Mouse (Mus musculus) heart, embryonic 10.5 days (tissue): Measurements from ENCODE around the gene Samd5. TPM values are rescaled to one million over a fixed set of nuclear protein-coding genes. Genes with fewer than 3 reads are reported as not detected.

Experiments
- DNase-seq: peaks from one replicate; pipeline ENCODE4 v3.0.0-alpha.2; 2017; ENCODE audit warnings: low spot score
- H3K27ac ChIP-seq: fragments of 300-500 bp; sonication (generic); 2 replicates; pipeline ENCODE4 v1.5.1; 2016; ENCODE audit warnings: mild to moderate bottlenecking
- H3K27me3 ChIP-seq: fragments of 300-500 bp; sonication (generic); 2 replicates; pipeline ENCODE4 v1.6.1; 2016; ENCODE audit warnings: mild to moderate bottlenecking; ENCODE audit not compliant: poor library complexity, insufficient read depth, severe bottlenecking
- H3K36me3 ChIP-seq: fragments of 300-500 bp; sonication (generic); 2 replicates; pipeline ENCODE4 v1.6.1; 2016; ENCODE audit warnings: mild to moderate bottlenecking, moderate library complexity
- H3K4me1 ChIP-seq: fragments of 300-500 bp; sonication (generic); 2 replicates; pipeline ENCODE4 v1.6.1; 2016; ENCODE audit warnings: mild to moderate bottlenecking
- H3K4me3 ChIP-seq: fragments of 300-500 bp; sonication (generic); 2 replicates; pipeline ENCODE4 v1.5.1; 2016; ENCODE audit warnings: mild to moderate bottlenecking, moderate library complexity
- H3K9me3 ChIP-seq: fragments of 300-500 bp; sonication (generic); 2 replicates; pipeline ENCODE4 v1.6.1; 2016; ENCODE audit warnings: mild to moderate bottlenecking, moderate library complexity
- WGBS: fragments of 180-500 bp; shearing (Covaris S2); methylation state at CpG from one replicate; pipeline ENCODE4 v1.1.7; 2016; 5-methylcytosine and 5-hydroxymethylcytosine counted together
- polyA plus RNA-seq: library from polyadenylated mRNA; unstranded; fragments of >200 nt; fragmentation: Nextera tagmentation; extraction: Ambion mirVana; gene quantifications from 2 replicates; pipeline ENCODE4 v1.2.1, GENCODE M21; 2016

Samd5 gene
- polyA plus RNA-seq, 1 experiment from 2014 or later: 3.7 TPM

- H3K9me3 ChIP-seq: no peaks in the 10 kb centered on the region
- H3K36me3 ChIP-seq: no peaks in the 10 kb centered on the region
- no peaks in the 10 kb centered on the region for H3K27me3 ChIP-seq
- H3K27ac ChIP-seq: no peak overlapping the region
- DNase-seq: no peak
- H3K4me3 ChIP-seq: no peak overlapping the region
- H3K4me1 ChIP-seq: 0 out of 2 replicates have a peak, but pooled peaks cover 4% of the 10 kb centered on the region
- 70% methylated on average over 4 of the region's 4 CpGs for WGBS
Measured at GRCm38 (mm10) chr10:9642077-9642476, 32.9 kb downstream of the Samd5 start.

GRCm38 (mm10) chr10:9640678-9641077 lies 34.3 kb downstream of the Samd5 start:
- H3K27ac ChIP-seq: no peak overlapping the region
- 0 out of 2 replicates have a peak, but pooled peaks cover 4% of the 10 kb centered on the region for H3K4me1 ChIP-seq
- 51% methylated on average over 2 of the region's 2 CpGs for WGBS

DNA sequence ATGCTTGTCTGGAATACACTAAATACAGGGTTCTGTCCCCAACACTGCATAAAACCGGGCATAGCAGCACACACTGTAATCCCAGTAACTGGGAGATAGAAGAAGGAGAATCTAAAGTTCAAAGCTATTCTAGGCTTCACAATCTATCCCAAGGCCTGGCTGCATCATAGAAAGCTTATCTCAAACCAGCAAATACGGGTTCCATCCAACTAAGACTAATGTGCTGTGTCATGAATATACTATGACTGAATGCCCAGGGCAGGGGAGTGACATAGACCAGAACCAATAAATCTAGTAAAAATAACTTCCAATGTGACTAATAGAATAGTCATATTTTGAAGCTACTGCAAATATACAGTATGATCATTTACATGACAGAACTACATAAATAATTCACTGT lies 35.0 kb downstream of the Samd5 start:
- H3K9me3 ChIP-seq: no peaks in the 10 kb centered on the region
- WGBS: 52% methylated on average over 2 of the region's 2 CpGs
- 0 out of 2 replicates have a peak, but pooled peaks cover 4% of the 10 kb centered on the region for H3K4me1 ChIP-seq
- no peaks in the 10 kb centered on the region for H3K27me3 ChIP-seq
- no peak overlapping the region for H3K4me3 ChIP-seq
- H3K27ac ChIP-seq: no peak overlapping the region
- DNase-seq: no peak
- no peaks in the 10 kb centered on the region for H3K36me3 ChIP-seq

More at GRCm38 (mm10) chr10:9640678-9641077, 34.3 kb downstream of the Samd5 start:
- DNase-seq: no peak
- Histone ChIP-seq H3K9me3 (no peaks in the 10 kb centered on the region), H3K27me3 (no peaks in the 10 kb centered on the region), H3K36me3 (no peaks in the 10 kb centered on the region), H3K4me3 (no peak overlapping the region)

DNA sequence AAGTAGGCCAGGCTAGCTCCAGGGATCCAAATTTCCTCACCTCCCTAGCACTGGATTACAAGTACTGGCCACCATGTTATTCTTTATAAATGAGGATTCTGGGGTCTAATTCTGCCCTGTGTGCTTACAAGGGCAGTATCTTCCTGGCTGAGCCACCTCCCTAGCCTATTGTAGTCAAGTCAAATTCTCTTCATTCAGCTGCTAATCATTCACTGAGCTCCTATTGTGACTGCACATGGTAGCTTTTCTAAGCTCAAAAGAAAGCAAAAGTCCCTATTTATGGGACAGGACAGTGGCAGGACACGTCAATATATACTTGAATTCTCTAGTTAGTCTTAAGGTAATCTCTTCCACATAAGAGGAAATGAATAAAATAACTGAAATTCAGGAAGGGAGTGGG lies 49.7 kb downstream of the Samd5 start:
- peaks cover 6% of the 10 kb centered on the region; the same call in 1 of the 2 replicates for H3K4me1 ChIP-seq
- no peak overlapping the region for H3K4me3 ChIP-seq
- DNase-seq: no peak
- H3K9me3 ChIP-seq: no peaks in the 10 kb centered on the region
- no peaks in the 10 kb centered on the region for H3K36me3 ChIP-seq
- no peak overlapping the region for H3K27ac ChIP-seq
- H3K27me3 ChIP-seq: no peaks in the 10 kb centered on the region
- 46% methylated on average over 1 of the region's 1 CpGs for WGBS

DNA sequence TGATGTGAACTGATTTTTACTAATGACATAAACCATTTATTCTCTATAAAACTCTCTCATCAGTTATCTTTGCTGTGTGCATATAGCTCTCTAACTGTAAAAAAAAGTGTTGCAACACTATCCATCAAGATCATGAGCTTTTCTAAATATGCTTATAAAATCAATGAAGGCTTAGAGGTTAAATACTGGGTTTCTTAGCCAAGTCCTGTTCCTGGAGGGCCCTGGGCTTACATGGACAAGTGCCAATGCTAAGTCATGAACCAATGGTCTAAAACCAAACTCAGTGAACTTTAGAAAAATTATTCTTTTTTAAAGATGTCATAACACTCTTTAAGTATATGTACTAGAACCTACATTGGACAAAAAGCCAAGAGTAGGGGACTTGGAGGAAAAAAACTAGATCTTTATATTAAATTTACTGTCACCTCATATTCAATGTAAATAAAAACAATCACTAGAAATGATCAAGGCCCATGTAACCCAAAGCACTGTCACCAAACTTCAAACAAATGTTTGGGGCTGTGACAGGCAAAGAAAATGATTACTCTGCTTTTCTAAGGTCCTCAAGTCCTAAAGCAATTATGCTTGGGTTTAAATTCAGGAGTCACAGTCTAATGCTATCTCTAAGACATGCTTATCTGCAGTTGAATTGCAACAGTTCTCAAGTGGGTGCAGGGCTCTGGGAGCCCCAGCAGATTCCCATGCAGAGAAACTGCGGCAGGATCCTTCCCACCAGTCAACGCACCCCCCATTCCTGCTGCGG lies 52.9 kb downstream of the Samd5 start:
- 53% methylated on average over 3 of the region's 3 CpGs for WGBS

DNA sequence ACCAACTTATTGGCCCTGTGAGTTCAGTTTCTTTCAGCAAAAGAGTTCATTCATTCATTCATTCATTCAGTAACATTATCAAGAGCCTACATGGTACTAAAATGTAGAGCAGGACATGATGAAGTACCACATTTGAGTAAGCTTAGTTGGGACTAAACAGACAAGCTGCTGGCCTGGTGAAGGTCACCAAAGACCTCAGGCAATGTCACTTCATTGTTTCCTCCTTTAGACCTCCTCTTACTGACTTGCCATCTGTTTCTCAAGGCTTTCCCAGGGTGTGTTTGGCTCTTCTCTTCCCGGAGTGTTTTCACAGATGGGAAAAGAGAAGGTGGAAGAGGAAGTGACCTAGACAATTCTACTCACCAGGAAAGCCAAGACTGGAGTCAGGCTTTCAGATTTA lies 54.0 kb downstream of the Samd5 start:
- 38% methylated on average over 1 of the region's 1 CpGs for WGBS
- Histone ChIP-seq H3K27ac (no peak overlapping the region), H3K4me1 (peaks cover 6% of the 10 kb centered on the region; the same call in 1 of the 2 replicates), H3K9me3 (no peaks in the 10 kb centered on the region), H3K4me3 (no peak overlapping the region), H3K36me3 (no peaks in the 10 kb centered on the region), H3K27me3 (no peaks in the 10 kb centered on the region)
- DNase-seq: no peak

More for the DNA sequence above, 52.9 kb downstream of the Samd5 start:
- Histone ChIP-seq H3K4me3 (no peak overlapping the region), H3K4me1 (peaks cover 6% of the 10 kb centered on the region; the same call in 1 of the 2 replicates), H3K27ac (no peak overlapping the region), H3K9me3 (no peaks in the 10 kb centered on the region), H3K27me3 (no peaks in the 10 kb centered on the region), H3K36me3 (no peaks in the 10 kb centered on the region)
- DNase-seq: no peak

DNA sequence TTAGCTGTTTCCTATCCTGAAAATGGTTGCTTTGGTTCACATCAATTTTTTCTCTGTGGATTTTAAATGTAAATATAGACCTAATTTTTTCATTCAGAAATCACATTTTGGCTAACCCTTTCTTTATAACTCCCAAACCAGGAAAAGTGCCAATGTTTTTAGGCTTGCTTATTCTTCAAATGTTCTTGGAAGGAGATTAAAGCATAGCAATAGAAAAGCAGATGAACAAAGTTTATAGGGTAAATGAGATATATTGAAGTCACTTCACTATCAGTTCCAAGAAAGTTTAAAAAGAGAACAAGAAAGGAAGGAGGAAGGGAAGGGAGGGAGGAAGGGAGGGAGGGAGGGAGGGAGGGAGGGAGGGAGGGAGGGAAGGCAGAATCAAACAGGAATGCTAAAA lies 60.0 kb downstream of the Samd5 start:
- DNase-seq: no peak

GRCm38 (mm10) chr10:9608854-9609253 lies 66.2 kb downstream of the Samd5 start:
- DNase-seq: no peak
- no peaks in the 10 kb centered on the region for H3K4me1 ChIP-seq
- H3K27ac ChIP-seq: no peak overlapping the region
- no peaks in the 10 kb centered on the region for H3K9me3 ChIP-seq
- H3K36me3 ChIP-seq: no peaks in the 10 kb centered on the region
- no peaks in the 10 kb centered on the region for H3K27me3 ChIP-seq
- H3K4me3 ChIP-seq: no peak overlapping the region
- 86% methylated on average over 4 of the region's 4 CpGs for WGBS

More for the DNA sequence above, 60.0 kb downstream of the Samd5 start:
- no peaks in the 10 kb centered on the region for H3K27me3 ChIP-seq
- no peaks in the 10 kb centered on the region for H3K36me3 ChIP-seq
- no peaks in the 10 kb centered on the region for H3K4me1 ChIP-seq
- no peak overlapping the region for H3K27ac ChIP-seq
- H3K9me3 ChIP-seq: no peaks in the 10 kb centered on the region
- no peak overlapping the region for H3K4me3 ChIP-seq

DNA sequence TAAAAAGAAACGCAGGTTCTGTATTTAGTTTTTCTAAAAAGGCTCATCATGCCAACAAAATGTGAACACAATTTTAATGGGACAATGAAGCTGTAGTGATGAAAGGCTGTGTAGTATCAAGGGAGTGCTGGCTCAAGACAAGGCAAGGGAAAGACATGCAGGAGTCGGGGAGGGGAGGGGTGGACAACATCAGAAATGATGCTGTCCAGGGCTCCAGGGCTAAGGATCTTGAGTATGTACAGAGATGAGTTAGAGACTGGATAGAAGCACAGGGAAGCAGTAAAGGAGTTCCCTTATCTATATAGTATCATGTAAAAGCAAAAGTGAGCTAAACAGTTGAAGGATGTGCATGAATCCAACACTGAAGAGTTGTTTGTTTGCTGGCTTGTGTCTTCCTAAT lies 67.9 kb downstream of the Samd5 start:
- DNase-seq: no peak
- H3K9me3 ChIP-seq: no peaks in the 10 kb centered on the region
- no peaks in the 10 kb centered on the region for H3K36me3 ChIP-seq
- 72% methylated on average over 2 of the region's 2 CpGs for WGBS
- H3K27me3 ChIP-seq: no peaks in the 10 kb centered on the region
- no peak overlapping the region for H3K4me3 ChIP-seq
- H3K4me1 ChIP-seq: no peaks in the 10 kb centered on the region
- no peak overlapping the region for H3K27ac ChIP-seq

DNA sequence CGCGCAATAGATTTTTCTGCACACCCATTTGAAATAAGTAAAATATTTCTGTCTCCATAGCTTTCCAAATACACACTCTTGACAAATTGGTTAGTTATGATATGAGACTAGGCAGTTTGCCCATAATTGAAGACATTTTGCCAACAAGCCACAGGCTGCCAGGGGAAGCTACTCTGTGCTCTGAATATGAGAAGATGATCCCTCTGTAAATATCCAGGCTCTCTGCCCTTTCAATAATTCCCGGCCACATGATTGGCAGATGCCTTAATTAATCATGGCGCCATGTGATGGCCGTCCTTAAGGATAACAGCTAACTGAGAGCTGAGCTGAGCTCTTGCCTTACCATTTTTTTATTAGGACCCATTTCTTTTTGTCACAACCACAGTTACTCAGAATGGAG lies 69.4 kb downstream of the Samd5 start:
- 91% methylated on average over 5 of the region's 5 CpGs for WGBS

GRCm38 (mm10) chr10:9603290-9603689 lies 71.7 kb downstream of the Samd5 start:
- Histone ChIP-seq H3K4me1 (no peaks in the 10 kb centered on the region), H3K4me3 (no peak overlapping the region), H3K27ac (no peak overlapping the region), H3K9me3 (no peaks in the 10 kb centered on the region), H3K27me3 (no peaks in the 10 kb centered on the region), H3K36me3 (no peaks in the 10 kb centered on the region)
- no peak for DNase-seq
- WGBS: 83% methylated on average over 5 of the region's 5 CpGs

More for the DNA sequence above, 69.4 kb downstream of the Samd5 start:
- Histone ChIP-seq H3K4me3 (no peak overlapping the region), H3K9me3 (no peaks in the 10 kb centered on the region), H3K36me3 (no peaks in the 10 kb centered on the region), H3K4me1 (no peaks in the 10 kb centered on the region), H3K27me3 (no peaks in the 10 kb centered on the region), H3K27ac (no peak overlapping the region)
- DNase-seq: no peak

DNA sequence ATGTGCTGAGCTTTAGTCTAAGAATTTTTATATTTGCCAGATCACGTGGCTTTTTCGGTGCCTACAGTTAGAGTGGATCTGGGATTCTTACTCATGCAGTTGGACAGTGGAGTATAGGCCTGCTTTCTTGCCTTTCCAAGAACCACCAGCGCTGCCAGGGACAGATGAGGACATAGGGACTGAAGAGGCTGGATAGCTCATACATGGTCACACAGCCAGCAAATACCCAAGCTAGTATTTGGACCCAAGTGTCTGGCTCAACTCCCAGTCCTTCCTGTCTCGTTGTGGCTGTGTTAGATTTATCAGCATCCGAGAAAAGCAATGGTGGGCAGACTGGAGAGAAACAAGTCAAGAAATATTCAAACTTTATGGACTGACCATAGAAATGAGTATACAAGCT lies 72.2 kb downstream of the Samd5 start:
- H3K4me1 ChIP-seq: no peaks in the 10 kb centered on the region
- no peak overlapping the region for H3K4me3 ChIP-seq
- DNase-seq: no peak

DNA sequence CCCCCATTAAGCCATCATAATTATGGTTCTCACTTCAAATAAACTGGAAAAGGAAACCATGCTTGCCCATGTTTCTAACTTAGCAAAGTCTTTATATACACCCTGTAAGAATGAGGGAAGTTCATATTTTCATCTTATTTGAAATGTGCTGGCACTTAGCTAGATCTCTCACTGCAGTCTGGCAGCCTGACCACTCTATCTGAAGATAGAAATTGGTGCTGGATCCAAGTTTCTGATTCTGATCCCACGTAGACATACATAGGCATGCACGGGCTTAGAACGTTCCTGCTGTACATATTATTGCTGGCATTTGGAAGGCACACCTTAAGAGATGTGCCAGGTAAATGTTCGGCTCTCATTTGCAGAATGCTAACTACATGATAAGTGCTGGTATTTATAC lies 72.6 kb downstream of the Samd5 start:
- Histone ChIP-seq H3K27me3 (no peaks in the 10 kb centered on the region), H3K4me1 (no peaks in the 10 kb centered on the region), H3K4me3 (no peak overlapping the region), H3K36me3 (no peaks in the 10 kb centered on the region), H3K9me3 (no peaks in the 10 kb centered on the region), H3K27ac (no peak overlapping the region)
- DNase-seq: no peak
- WGBS: 91% methylated on average over 4 of the region's 4 CpGs

More for the DNA sequence above, 72.2 kb downstream of the Samd5 start:
- no peaks in the 10 kb centered on the region for H3K36me3 ChIP-seq
- no peaks in the 10 kb centered on the region for H3K9me3 ChIP-seq
- no peaks in the 10 kb centered on the region for H3K27me3 ChIP-seq
- H3K27ac ChIP-seq: no peak overlapping the region
- WGBS: 78% methylated on average over 5 of the region's 5 CpGs

DNA sequence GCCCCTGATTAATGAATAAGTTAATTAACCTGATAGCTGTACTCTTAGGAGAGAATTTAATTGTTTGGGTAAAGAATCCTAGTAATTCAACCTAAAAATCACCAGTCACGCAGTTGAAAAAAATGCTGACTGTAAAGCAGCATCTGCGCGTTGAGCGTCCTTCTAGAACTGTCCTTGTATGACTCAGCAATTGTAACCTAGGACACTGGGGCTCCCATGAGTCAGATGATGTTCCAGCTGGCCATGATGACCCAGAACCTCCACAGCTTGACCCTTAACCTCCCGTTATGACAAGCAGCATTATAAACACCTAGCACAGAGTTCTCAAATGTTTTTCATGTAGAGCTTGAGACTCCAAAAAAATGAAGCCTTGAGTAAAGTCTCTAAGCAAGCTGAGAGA lies 78.8 kb downstream of the Samd5 start:
- H3K27ac ChIP-seq: no peak overlapping the region

More for the DNA sequence above, 78.8 kb downstream of the Samd5 start:
- no peak overlapping the region for H3K4me3 ChIP-seq
- H3K27me3 ChIP-seq: no peaks in the 10 kb centered on the region
- no peaks in the 10 kb centered on the region for H3K36me3 ChIP-seq
- no peaks in the 10 kb centered on the region for H3K9me3 ChIP-seq
- H3K4me1 ChIP-seq: no peaks in the 10 kb centered on the region
- no peak for DNase-seq
- WGBS: 92% methylated on average over 5 of the region's 5 CpGs
